Mouse (Mus musculus) c-Kit-negative CD71-positive TER-119-positive erythroid progenitor cells, embryonic 14.5 days (primary cell): ENCODE results near the gene Slc6a1.

Experiments used
- DNase-seq: peaks from one replicate; pipeline ENCODE4 v3.0.0-alpha.2; 2013; ENCODE audit warnings: low read depth, low spot score

Gene Slc6a1

DNA sequence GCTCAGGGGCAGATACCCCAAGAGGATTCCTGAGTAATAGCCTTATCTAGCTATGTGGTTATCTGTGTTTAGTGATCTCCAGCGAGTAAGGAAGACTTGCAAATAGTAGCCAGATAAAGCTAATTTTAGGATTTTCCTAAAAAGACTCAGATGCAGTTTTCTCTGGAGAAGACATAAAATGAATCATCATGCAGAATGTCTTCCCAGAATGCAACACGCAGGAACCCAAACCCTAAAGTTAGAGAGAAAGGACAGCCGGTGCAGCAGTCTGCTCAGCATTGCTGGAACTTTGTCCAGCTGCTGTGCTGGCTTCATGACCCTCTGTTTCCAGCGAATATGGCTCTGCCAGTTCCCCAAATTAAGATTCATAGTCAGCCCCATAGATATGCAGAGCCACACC lies 72.2 kb downstream of the Slc6a1 start:
- no peak for DNase-seq

DNA sequence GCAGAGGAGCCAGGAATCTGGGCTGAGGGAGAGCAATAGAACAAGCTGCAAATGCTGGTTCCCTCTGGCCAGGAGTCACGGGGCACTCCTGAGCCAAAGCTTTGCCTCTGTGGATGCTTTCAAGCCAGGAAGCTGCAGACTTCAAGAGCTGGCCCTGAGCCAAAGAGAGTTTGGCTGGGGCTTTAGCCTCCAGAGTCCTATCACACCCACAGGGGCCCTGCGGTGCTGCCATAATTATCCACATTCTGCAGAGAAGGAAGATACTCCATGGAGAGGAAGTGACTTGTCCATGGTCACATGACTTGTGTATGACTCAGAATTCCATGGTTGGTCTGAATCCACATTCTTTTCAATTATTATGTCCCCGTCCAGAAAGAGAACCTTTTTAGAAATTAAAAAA lies 75.7 kb downstream of the Slc6a1 start:
- no peak for DNase-seq

DNA sequence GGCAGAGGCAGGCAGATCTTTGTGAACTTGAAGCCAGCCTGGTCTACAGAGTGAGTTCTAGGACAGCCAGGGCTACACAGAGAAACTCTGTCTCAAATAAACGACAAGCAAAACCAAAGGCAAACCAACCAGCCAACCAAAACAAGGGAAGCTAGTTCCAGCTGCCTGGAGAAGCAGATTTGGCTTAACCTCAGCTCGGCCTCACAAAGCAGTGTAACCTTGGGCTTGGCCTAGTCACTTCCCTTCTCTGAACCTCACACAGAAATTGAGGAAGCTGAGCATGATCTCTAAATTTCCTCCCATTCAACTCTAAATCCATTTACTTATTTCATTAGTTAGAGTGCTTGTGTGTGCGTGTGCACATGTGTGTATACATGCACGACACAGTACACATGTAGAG lies 79.9 kb downstream of the Slc6a1 start:
- DNase-seq, result no peak

DNA sequence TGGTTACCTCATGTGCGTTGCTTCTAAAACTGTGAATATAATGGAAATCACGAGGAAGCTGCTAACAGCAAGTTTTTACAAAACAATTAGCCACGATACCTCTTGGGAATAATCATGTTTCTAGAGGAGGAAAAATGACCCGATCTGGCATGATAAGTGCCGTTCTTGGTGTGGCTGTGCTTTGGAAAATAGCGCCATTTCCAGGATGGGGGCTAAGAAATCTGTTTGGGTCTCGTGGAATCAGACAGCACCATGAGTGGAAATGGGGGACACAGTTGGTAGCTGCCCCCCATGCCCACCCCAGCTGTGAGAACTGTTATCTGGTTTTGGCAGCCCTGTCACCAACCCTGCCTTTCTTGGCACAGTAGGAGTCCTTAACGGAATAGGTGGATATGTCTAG lies 81.3 kb downstream of the Slc6a1 start:
- no peak for DNase-seq

DNA sequence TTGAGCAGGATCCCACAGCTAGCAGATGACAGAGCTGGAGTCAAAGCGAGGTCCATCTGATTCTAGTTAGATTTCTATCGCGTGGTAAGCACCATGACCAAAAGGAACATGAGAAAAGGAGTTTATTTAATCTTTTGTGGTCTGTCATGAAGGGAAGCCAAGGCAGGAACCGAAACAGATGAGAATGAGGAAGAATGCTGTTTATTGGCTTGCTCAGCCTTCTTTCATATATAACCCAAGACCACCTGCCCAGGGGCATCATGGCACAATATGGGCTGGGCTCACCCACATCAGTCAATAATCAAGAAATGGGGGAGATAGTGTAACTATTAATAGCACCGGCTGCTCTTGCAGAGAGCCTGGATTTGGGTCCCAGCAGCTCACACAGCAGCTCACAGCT lies 82.3 kb downstream of the Slc6a1 start:
- DNase-seq, result no peak

DNA sequence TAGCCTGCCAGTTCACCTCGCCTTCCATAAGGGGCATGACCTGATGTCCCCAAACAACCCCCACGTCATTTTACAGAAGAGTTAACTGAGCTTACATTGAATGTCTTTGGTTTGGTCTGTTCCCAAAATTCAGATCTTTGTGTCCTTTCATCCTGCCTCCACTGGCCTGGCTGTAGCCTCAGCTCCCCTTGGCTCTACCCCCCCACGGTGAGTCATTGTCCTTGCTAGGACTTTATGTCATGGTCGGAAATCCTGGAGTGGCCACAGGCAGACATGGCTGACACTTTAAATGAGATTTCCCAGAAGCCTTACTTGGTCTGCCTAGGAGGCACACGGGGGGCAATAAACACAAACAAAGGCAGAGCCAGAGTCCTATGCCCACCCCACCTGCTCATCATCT lies 83.8 kb downstream of the Slc6a1 start:
- no peak for DNase-seq
